Mouse (Mus musculus): ENCODE measurements around the gene Ptpa. TPM values are rescaled to one million over a fixed set of nuclear protein-coding genes. Genes with fewer than 3 reads are reported as not detected.

The Ptpa gene
- total RNA-seq (2017): 60.4 and 66.6 TPM in 2 replicates

DNA sequence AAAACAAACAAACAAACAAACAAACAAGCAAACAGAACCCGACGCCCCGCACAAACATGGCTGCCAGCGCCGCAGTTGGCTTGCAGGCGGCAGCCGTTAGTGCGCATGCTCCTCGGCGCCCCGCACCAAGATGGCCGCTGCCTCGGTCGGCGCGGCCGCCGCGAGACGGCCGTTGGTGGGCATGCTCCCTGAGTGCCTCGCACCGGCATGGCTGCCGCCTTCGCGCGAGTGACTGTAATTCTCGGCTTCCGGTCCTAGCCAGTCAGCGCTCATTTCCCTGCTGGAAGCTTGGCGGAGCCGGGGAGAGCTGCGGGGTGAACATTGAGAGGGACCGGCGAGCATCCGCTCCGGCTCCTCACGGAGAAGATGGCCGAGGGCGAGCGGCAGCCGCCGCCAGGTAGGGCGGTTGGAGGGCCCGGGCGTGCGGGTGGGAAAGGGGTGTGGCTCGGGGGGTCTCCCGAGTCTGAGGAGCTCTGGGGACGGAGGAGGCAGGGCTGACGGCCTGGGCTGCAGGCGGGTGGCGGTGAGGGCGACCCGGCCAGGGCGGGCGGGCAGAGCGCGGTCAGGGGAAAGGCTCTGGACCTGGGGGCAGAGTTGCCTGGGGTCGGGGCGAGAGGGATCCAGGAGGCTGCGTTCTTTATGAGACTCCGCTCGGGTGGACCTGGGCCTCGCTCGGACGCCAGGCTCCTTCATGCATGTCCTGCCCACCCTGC lies at the start of gene Ptpa:
Gene Ptpa (plus strand): TSS at position 104 of the 713 bp plus-strand sequence.
- peak; percentile 78 to 84 for ATAC-seq (replicated peaks in 1 of 2; ENCODE audit: insufficient read depth in 1 of 2, low FRiP score in 2 of 2, low TSS enrichment in 1 of 2, low read depth in 1 of 2, poor library complexity in 2 of 2, severe bottlenecking in 2 of 2)

DNA sequence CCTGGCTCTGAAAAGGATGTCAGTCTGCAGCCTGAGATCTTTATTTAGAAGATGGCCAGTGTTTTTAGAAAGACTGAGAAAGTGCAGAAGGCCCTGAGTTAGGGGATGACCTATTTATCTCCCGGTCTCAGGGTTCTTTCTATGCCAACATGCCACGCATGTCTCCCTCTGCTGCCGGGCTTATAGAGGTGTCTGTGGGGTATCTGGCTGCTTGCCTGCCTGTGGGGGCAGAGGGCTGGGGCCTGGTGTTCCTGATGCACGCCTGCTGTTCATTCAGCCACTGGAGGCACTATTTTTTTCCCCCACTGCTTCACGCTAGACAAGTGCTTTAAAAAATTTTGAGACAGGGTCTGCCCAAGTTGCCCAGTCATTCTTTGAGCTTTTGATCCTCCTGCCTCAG lies 49.6 kb upstream of the Ptpa start:
- no peak for ATAC-seq (replicated peaks in 1 of 2; ENCODE audit: insufficient read depth in 1 of 2, low FRiP score in 2 of 2, low TSS enrichment in 1 of 2, low read depth in 1 of 2, poor library complexity in 2 of 2, severe bottlenecking in 2 of 2)

DNA sequence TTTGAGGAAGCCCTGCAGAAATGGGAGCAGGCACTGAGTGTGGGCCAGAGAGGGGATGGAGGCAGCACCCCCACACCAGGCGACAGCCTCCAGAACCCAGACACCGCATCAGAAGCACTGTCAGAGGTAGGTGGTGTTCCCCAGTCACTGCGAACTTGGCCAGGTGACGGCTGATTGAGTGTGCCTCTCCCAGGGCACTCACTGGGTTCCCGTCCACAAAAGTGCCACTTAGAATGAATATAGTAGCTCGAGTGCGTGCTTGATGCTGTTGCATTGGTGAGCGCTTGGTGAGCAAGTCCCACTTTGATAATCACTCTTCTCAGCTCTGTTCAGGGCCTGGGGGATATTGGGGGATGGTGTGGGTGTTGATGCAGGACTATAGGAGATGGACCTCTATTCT lies 44.3 kb upstream of the Ptpa start:
- ATAC-seq (replicated peaks in 1 of 2; ENCODE audit: insufficient read depth in 1 of 2, low FRiP score in 2 of 2, low TSS enrichment in 1 of 2, low read depth in 1 of 2, poor library complexity in 2 of 2, severe bottlenecking in 2 of 2): no peak

DNA sequence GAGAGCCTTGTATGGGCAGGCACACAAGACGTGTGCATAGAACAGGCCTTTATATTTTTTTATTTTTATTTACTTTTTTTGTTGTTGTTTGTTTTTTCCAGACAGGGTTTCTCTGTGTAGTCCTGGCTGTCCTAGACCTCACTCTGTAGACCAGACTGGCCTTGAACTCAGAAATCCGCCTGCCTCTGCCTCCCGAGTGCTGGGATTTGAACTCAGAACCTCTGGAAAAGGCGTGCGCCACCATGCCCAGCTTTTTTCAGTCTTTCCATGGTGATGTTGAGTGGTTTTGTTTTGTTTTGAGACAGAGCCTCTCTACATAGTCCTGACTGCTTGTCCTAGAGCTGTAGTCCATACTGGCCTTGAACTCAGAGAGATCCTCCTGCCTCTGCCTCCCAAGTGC lies 43.1 kb upstream of the Ptpa start:
- no peak for ATAC-seq (replicated peaks in 1 of 2; ENCODE audit: insufficient read depth in 1 of 2, low FRiP score in 2 of 2, low TSS enrichment in 1 of 2, low read depth in 1 of 2, poor library complexity in 2 of 2, severe bottlenecking in 2 of 2)

DNA sequence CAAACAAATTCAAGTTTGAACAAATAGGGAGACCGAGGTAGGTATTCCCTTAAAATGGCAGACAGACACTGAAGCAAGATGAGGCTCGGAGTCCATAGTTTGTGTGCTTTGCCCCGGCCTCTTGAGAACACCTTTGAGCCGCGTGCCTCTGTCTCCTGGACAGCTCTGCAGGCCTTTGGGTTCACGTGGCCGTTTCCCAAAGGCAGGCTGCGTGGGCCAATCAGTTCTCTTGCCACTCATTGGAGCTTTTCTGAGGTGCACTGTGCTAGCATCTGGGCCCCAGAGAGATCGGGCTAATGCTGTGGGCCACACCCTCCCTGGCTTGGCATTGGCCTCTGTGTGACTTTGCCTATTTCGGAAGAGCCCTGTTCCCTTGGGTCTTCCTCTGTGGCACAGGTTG lies 39.9 kb upstream of the Ptpa start:
- no peak for ATAC-seq (replicated peaks in 1 of 2; ENCODE audit: insufficient read depth in 1 of 2, low FRiP score in 2 of 2, low TSS enrichment in 1 of 2, low read depth in 1 of 2, poor library complexity in 2 of 2, severe bottlenecking in 2 of 2)

DNA sequence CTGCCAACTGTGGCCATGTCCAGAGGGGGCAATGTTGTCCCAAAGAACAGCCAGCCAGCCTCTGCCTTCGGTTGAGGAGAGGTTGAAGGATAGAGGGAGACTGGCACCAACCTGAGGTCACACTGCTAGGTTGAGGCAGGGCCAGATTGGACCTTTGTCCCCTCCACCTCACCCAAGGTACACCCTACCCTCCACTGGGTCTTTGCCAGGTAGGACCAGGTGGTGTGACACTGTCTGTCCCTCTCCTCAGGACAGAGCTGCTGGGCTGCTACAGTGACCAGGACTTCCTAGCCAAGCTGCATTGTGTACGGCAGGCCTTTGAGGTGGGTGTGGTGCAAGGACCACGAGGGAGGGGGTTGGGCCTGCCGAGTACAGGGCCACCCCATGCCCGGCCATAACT lies 38.1 kb upstream of the Ptpa start:
- no peak for ATAC-seq (replicated peaks in 1 of 2; ENCODE audit: insufficient read depth in 1 of 2, low FRiP score in 2 of 2, low TSS enrichment in 1 of 2, low read depth in 1 of 2, poor library complexity in 2 of 2, severe bottlenecking in 2 of 2)

DNA sequence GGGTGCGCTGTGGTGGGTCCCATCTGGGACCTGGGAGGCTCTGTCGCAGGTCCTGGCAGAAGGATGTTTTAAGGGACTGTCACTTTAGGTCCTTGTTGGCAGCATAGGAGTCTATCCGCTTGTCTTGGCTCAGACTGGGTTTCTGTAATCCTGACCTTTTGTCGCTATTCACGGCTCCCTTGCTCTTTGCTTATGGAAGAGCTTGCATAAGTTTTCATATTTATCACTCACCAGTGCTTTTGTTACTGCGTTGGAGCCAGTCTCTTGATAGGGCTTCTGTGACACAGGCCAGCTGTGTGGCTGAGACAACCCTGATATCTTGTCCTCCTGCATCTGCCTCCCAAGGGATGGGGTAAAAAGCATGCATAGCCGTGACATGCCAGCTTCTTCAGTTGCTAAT lies 36.5 kb upstream of the Ptpa start:
- no peak for ATAC-seq (replicated peaks in 1 of 2; ENCODE audit: insufficient read depth in 1 of 2, low FRiP score in 2 of 2, low TSS enrichment in 1 of 2, low read depth in 1 of 2, poor library complexity in 2 of 2, severe bottlenecking in 2 of 2)

DNA sequence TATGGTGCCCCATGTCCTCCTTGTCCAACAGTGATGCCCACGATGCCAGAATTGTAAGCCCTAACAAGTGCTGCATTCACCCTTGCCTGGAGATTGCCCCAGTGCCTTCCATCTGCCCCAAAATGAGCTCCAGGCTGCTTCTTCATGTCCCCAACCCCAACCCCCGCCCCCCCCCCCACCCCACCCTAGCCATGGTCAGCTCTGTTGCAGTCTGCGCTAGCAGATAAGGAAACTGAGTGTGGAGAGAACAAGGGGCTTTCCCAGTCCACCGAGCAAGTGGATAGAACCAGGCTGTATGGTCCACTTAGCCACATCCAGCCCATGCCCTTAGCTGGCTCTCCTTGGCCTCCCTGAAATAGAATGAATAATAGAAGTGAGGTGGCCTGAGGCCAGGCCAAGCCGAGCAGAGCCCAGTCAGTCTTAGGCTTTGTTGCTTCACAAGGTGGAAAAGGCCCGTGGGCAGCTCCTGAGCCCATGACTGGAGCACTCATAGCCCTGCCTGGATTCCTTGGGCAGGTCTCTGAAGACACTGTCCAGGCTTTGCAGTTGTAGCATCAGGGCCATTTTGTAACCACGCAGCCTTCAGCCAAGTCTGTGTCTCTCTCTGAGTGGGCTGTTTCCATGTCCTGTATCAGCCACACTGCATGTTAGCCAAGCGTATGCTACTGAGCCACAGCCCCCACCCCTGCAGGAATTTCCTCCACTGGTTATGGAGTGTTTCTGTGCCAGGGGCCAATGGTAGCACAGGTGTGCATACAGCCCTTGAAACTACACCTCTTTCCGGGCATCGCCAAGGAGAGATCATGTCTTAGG lies 35.1 kb upstream of the Ptpa start:
- ATAC-seq (replicated peaks in 1 of 2; ENCODE audit: insufficient read depth in 1 of 2, low FRiP score in 2 of 2, low TSS enrichment in 1 of 2, low read depth in 1 of 2, poor library complexity in 2 of 2, severe bottlenecking in 2 of 2): no peak

DNA sequence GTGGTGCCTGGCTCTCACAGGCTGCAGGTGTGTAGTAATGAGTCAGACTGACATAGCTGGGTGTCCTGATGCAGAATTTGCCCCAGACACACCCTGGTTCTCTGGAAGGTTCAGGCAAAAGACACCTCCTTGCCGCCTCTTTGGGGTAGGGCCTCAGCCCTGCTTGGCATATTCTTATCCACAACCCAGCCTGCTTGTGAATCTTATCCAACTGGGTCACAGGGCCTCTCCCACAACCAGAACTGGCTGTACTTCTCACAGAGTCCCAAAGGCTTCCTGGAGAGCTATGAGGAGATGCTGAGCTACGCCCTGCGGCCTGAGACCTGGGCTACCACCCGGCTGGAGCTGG lies 34.5 kb upstream of the Ptpa start:
- no peak for ATAC-seq (replicated peaks in 1 of 2; ENCODE audit: insufficient read depth in 1 of 2, low FRiP score in 2 of 2, low TSS enrichment in 1 of 2, low read depth in 1 of 2, poor library complexity in 2 of 2, severe bottlenecking in 2 of 2)

DNA sequence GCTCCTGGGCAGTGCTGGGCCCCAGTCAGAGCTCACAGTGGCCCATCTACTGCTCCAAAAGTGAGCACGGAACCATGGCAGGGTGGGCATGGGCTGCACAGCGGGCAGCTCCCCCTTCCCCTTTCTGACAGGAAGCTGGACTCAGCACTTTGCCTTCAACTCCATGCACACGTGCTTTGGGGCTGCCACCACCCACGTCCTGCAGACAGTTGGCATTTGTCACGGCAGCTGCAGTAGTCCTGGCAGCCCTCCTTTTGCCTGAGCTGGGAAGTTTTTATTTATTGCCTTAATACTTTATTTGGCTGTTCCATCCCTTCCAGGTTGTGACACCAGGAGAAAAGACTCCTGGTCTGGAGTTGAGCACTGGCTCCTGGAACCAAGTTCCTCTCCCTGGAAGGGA lies 31.0 kb upstream of the Ptpa start:
- no peak for ATAC-seq (replicated peaks in 1 of 2; ENCODE audit: insufficient read depth in 1 of 2, low FRiP score in 2 of 2, low TSS enrichment in 1 of 2, low read depth in 1 of 2, poor library complexity in 2 of 2, severe bottlenecking in 2 of 2)

DNA sequence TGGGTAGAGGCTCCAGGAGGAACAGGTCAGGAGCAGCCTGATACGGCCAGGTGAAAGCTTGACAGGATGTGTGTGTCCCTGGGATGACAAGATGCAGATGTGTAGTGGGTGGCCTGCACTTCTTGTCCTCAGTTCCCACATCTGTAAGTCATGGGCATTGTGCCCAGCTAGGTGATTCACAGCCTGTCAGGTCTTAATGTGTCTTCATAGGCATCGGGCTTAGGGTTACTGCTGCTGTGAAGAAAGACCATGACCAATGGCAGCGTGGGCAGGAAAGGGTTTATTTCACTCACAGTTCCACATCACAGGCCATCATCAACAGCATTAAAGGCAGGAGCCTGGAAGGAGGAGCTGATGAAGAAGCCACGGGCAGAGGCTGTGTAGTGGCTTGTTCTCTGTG lies 30.2 kb upstream of the Ptpa start:
- no peak for ATAC-seq (replicated peaks in 1 of 2; ENCODE audit: insufficient read depth in 1 of 2, low FRiP score in 2 of 2, low TSS enrichment in 1 of 2, low read depth in 1 of 2, poor library complexity in 2 of 2, severe bottlenecking in 2 of 2)

DNA sequence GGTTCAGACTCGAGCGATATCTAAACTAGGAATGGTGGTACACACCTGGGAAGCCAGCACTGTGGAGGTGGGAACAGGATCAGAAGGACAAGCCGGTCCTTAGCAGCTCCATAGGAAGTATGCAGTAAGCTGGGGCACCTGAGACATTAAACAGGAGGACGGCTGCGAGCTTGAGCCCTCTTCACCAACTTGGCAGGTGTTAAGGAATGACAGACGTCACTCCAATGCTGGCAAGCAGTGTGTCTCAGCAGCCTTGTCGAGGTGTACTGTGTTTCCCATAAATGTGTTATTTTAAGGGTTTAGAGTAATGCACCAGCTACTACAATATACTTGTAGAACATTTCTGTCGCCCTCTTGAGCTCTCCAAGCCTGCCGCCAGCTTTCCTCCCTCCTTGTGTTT lies 28.9 kb upstream of the Ptpa start:
- no peak for ATAC-seq (replicated peaks in 1 of 2; ENCODE audit: insufficient read depth in 1 of 2, low FRiP score in 2 of 2, low TSS enrichment in 1 of 2, low read depth in 1 of 2, poor library complexity in 2 of 2, severe bottlenecking in 2 of 2)

DNA sequence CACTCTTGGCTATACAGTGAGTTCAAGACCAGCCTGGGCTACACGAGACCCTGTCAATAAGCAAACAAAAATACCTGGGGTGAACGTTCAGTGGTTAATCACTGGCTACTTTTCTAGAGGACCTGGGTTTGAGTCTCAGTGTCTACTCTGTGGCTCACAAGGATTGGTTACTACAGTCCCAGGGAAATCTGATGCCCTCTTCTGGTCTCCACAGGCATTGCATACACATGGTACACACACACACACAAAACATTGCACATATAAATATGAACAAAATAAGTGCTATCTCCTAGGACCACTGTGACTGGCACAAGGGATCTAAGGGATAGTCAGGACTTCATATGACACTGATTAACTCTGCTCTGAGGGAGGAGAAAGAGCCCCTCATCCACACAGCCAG lies 26.8 kb upstream of the Ptpa start:
- no peak for ATAC-seq (replicated peaks in 1 of 2; ENCODE audit: insufficient read depth in 1 of 2, low FRiP score in 2 of 2, low TSS enrichment in 1 of 2, low read depth in 1 of 2, poor library complexity in 2 of 2, severe bottlenecking in 2 of 2)

DNA sequence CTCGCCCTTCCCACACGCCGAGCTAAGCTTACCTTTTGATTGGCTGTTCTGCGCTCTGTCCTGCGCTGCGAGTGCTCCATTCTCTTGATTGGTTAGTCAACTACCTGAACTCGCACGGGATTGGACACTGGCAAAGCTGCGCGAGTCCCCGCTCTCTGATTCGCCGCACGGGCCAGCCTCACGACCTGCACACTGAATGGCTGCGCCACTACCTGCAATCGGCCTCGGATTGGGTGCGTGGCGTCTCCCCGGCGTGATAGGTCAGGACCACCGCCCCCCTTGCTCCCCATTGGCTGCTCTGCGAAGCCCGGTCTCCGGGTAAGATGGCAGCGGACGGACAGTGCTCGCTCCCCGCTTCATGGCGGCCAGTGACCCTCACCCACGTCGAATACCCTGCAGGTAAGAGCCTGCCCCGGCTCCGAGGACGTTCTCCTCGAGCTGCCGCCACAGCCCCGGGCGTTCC lies 23.7 kb upstream of the Ptpa start, which contains the start of gene Dolpp1:
Gene Dolpp1 (plus strand): TSS at position 141 of the 463 bp plus-strand sequence.
- ATAC-seq (replicated peaks in 1 of 2; ENCODE audit: insufficient read depth in 1 of 2, low FRiP score in 2 of 2, low TSS enrichment in 1 of 2, low read depth in 1 of 2, poor library complexity in 2 of 2, severe bottlenecking in 2 of 2): peak; percentile 96

DNA sequence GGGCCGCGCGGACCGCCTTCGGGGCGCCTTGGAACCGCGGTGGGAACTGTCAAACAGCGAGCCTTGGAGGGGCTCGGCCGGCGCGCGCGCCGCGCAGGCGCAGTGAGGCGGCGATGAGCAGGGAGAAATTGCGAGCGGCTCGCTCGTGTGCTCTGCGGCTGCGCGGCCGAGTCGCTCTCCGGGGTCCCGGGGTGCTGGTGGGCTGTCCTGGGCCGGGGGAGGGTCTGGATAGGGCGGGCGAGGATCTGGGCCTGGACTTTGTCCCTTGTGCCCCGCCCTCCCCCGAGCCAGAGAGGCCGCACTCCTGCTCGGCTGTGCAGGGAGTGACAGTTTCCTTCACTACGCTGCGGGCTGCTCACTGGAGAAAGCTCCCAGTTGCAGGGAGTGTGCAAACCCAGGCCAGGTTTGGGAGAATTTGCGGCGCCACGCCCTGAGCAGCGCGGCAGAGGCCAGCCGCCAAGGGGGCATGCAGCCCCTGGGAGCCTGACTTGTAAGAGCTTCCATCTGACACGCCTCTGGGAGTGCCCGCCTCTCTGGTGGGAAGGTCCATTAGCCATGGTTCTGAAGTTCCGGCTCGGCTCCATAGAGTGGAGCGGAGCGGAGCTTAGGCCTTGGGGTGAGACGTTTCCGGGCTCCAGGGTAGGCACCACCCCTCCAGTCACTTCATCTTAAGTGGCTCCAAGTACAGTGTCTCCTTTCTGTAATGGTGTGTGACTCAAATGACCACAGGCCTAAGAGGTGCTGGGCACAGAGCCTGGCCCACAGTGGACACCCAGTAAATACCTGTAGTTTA lies 23.1 kb upstream of the Ptpa start:
- peak; percentile 19 to 25; a peak in 2 of 4 replicates for ATAC-seq (replicated peaks in 1 of 2; ENCODE audit: insufficient read depth in 1 of 2, low FRiP score in 2 of 2, low TSS enrichment in 1 of 2, low read depth in 1 of 2, poor library complexity in 2 of 2, severe bottlenecking in 2 of 2)

DNA sequence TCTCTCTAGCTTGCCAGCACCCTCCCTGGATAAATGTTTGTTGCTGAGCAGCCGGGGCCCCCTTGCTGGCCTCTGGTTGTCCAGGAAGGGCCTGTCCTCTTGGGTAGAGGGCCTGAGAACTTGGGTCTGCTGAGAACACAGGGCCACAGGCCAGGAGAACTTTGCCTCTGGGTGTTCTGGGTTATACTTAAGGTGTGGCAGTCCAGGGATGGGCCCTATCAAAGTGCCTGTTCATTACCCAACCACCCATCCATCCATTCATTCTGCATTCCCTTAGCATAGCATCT lies 22.5 kb upstream of the Ptpa start:
- ATAC-seq (replicated peaks in 1 of 2; ENCODE audit: insufficient read depth in 1 of 2, low FRiP score in 2 of 2, low TSS enrichment in 1 of 2, low read depth in 1 of 2, poor library complexity in 2 of 2, severe bottlenecking in 2 of 2): no peak

DNA sequence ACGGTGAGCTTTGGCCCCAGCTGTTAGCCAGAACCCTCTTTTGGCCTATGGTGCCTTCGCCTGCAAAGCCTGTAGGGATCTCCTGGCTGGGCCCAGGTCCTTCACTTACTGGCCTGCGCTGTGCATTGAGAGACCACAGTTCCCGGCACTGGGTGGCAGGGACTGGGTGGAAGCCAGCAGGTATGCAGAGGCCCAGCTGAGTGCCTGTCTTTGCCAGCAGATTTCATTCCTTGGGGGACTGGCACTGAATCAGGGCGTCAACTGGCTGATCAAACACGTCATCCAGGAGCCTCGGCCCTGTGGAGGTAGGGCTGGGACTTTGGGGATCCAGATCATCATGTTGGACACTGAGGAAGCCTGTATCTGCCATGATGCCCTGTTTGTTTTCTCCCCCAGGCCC lies 20.1 kb upstream of the Ptpa start:
- no peak for ATAC-seq (replicated peaks in 1 of 2; ENCODE audit: insufficient read depth in 1 of 2, low FRiP score in 2 of 2, low TSS enrichment in 1 of 2, low read depth in 1 of 2, poor library complexity in 2 of 2, severe bottlenecking in 2 of 2)

DNA sequence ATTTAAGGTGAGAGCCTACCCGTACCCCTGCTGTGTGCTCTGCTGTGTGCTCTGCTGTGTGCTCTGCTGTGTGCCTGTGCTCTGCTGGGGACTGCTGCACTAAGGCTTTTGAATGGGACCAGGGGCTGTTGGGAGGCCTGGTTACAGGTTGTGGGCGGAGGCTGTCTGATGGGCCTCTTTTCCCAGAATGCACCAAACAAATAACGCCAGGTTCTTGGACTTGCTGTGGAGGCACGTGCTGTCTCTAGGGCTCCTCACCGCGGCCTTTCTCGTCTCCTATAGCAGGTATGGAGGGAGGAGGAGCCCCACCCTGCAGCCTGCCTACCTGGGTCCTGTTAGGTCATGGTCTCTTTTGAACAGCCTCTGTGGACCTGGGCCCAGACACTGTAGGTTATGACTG lies 19.6 kb upstream of the Ptpa start:
- ATAC-seq (replicated peaks in 1 of 2; ENCODE audit: insufficient read depth in 1 of 2, low FRiP score in 2 of 2, low TSS enrichment in 1 of 2, low read depth in 1 of 2, poor library complexity in 2 of 2, severe bottlenecking in 2 of 2): no peak

All from hematopoietic stem cell, adult 5-6 weeks (primary cell).